Mouse (Mus musculus): Measurements from ENCODE around the gene Klk8.

GRCm38 (mm10) chr7:43770701-43771100 is 26.7 kb upstream of the Klk8 start:
- TF ChIP-seq CTCF (IDR thresholded peaks at IDR 0.05; ENCODE audit: insufficient read depth, low read depth, low read length) (no peak), POLR2A (IDR thresholded peaks at IDR 0.05; ENCODE audit: insufficient read depth, low read depth, low read length) (no peak)
